Mouse (Mus musculus): ENCODE measurements around the gene Plcb4.
"Not testable (repeated sequence)": the region's sequence is repeated elsewhere in the genome, so short reads cannot be mapped to it uniquely, and the experiment has no call there.

Plcb4 gene

DNA sequence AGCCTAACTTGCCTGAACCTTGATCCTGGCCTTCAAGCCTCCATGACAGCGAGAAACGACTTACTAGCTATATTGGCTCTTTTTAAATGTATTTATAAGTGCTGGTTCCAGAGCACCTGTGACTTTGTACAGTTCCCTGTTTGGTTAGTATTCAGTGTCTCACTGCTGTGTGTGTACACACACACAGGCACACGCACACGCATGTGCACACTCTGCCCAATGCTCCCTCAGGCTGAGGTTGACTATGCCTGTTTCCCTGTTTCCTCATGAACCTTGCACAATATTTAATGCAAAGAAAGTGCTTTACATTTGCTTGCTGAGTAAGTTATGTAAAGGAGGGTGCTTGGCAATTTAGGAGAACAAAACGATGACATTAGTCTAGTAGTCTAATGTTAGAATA, 16.5 kb downstream of the Plcb4 start:
- no peak for DNase-seq (ENCODE audit: low spot score)

DNA sequence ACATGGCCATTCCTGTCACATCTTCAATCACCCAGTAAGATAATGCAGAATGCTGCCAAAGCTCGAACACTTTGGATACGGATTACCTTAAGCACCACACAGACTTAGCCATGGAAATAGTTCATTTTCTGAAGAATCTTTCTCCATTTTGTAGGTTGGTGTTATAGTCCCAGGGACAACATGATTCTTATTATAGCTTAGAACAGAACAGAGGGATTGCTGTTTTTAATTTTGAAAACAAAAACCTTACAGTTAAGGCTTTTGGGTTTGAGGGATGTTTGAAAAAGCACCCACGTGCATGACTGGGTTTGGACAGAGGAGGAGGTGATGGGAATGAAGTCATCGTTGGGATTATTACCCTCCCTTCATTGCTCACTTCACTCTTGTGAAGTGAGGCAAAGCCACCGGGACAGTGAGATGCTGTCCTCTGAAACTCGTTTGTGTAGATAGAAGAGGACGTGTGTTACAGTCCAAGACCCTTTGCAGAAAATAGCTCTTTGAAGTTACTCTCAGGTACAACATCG, 18.2 kb downstream of the Plcb4 start:
- DNase-seq (ENCODE audit: low spot score) = no peak

DNA sequence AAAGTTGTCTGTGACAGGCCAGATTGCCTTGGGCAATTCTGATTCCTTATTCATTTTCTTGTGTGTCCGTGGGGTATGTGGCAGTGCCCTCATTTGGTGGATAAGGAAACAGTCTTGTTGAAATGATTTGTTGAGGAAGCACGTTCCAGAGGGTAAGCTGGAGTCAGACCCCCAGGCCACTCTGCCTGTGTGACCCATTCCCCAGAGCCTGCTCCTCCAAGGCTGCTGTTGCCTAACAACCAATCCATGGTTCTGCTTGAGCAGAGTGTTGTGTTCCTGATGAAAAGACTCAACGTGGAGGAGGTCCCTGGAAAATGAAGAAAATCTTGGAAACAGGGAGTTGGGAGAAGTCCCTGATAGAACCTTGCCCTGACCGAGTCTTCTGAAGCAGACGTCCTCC, 18.8 kb downstream of the Plcb4 start:
- DNase-seq (ENCODE audit: low spot score) = no peak

DNA sequence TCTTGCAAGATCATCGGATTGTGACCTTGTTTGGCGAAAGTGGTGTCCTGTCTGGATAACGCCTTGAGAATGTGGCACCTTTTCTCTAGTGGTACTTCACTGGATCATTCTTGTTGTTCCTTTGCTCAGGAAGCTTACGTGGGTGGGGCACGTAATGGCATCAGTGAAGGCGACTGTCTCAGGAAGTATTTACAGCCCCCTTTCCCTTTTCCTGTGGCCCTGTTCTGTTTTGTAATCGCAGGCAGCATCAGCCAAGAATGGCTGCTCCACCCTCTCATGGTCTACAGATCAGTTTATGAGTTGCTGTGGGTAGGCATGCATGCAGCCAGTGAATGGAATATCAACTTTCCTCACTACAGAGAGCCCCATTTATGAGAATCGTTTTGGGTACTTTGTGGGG, 21.2 kb downstream of the Plcb4 start:
- DNase-seq (ENCODE audit: low spot score) = no peak

DNA sequence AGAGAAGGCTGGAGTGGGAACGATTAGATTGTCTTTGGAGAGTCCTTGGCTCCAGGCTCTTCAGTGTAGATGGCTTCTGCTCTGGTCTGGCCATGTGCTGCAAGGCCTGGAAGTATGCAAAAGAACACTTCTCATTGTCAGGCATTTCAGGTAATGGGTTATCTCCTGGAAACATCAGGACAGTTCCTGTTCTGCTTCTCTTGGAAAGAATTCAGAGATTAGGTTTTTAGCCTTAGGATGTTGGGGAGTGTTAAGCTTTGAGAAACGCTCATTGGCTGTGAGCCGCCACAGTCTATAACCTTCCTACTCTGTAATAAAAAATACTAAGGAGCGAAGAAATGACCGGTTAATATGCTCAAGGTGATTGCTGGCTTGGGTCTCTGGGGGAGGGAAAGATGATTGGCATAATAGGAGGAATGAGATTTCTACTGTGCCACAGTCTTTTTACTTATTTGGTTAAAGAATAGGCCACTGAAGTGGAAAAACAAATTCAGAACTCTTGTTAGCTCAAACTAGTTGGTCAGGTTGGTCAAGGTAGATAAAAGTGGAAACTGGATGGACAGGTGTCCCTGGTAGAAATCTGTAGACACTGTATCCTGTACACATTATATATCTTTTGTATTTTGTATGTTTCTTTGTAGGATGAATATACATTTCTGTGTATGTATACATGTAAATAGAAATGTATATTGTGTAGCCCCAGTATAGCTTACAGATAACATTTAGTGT, 21.8 kb downstream of the Plcb4 start:
- DNase-seq (ENCODE audit: low spot score) = peak; percentile 23

DNA sequence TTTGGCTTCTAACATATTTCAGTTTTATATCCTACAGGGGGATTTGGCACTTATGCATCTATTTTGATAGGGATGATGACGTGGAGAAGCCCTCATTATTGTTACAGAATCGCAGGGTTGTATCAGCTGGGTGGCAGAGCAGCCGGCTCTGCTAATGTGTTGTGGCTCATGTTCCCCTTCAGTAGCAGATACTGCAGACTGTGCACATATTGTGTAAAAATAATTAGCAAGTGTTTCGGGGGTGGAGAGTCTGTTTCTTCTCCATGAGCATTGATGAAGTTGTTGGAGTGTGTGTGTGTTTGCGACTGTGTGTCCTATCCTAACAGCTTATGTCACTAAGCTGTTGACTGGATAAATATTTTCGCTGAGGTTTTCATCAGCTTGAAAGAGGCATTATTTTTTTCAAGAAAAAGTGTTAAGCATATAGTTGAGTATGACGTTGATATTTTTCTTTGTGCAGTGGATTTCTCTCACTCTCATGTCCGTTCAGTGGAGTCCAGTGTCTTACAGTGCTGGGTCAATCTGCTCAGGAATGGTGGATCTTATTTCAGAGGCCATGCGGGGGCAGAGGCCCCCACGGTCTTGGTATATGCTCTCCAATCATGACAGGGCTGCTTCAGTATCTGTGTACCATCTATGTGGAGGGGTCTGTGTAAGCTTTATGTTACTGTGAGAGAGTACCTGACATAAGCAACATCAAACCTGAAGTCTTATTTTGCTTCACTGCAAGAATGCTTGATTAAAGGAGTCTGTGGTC, 25.1 kb downstream of the Plcb4 start:
- DNase-seq (ENCODE audit: low spot score) = no peak

DNA sequence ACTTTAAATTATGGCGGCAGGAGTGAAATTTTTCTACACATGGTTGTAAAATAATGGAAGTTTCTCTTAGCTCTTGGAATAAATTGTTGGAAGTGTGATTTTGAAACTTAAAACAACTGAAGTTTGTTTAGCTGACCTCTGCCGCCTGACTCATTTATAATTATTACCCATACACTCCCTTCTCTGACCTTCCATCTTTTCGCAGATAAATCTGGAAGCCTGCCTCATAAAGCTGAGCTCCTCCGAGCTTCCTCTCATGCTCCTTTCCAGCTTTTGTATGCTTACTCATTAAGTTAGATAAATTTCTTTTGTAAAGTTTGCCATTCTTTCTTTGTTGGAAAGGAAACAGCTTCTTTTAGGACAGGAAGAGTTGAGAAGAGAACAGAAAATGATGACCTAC, 27.9 kb downstream of the Plcb4 start:
- DNase-seq (ENCODE audit: low spot score) = no peak

DNA sequence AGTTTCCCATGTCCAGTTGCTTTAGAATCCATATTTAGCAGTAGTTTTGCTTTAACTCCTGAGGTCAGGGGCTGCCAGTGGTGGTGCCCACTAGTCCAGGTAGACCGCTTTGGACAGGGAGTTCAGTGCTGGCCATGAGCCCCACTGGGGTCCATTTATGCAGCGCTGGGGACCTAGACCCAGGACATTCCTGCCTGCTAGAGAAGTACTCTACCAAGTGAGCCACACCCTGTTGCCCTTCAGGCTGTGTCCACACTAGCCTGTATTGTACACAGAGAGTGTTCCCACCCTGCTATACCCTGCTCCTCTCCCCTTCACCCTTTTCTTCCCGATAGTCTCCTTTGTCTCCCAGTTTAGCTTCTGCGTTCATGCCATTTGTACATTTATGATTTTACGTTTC, 28.8 kb downstream of the Plcb4 start:
- DNase-seq (ENCODE audit: low spot score) = peak; percentile 19

DNA sequence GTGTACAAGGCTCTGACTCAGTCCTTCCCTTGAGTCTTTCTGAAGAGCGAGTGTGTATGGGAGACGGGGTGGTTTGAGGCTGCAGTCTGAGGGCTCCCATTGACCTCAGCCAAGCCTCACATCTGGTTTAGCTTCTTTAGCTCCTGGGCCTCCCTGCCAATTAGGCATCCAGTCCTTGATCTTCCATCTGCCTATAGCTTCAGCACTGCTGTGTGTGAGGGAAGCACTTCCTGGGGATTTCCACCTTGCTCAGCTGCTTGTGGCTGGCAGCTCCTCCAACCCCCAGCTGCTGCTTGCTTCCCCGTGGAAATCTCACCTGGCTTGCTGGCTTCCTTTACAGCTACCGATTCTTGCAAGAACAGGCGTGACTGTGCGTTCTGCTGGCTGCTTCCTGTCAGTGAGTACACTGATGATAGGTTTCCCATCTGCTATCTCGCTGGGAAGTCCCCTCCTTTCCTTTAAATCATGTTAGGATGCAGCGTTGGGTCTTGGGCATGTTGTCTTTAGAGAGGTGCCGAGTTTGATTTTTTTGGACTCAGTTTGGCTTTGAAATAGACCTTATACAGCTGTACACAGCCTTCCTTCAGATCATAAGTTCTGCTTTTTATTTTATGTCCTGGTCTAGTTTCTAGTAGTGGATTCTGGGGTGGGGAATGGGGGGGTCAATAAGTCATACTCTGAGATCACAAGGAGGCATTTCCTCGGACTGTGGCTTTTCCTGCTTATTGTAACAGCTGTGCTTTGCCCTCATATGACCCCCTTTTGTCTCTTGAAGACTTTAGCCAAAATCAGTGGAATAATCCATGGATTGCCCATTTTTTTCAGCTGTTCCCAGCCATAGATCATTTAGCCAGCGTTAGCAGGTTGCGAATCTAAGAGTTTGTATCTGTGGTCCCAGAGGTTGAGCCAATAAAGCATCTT, 34.0 kb downstream of the Plcb4 start:
- peak; percentile 13 for DNase-seq (ENCODE audit: low spot score)

DNA sequence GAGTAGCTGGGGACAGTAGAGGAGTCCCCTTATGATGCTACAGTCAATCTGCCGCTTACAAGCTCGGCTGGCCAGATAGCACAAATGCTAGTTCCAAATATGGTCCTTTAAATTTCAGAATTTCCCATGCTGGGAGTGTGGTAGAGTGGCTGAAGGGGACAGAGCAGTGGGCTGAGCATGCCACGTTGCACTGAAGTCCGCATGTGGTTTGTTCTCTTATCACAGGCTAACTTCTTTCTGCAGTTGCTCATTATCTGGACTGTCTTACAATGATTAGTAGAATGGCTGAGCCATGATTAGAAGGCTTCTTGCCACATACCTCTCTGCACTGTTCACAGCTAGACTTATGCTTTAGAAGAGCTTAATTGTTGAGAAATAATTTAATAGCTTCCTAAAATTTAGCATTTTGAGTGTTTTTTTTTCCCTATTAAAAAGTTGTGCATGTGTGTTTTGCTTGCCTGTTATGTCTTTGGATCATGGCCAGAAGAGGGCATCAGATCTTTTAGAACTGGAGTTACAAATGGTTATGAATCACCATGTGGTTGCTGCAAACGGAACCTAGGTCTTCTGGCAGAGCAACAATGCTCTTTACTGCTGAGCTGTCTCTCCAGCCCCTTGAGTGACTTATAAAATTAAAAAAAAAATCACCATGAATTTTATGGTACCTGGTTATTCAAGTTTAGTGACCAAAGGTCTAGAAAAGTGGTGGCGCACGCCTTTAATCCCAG, 42.0 kb downstream of the Plcb4 start:
- DNase-seq (ENCODE audit: low spot score) = no peak

DNA sequence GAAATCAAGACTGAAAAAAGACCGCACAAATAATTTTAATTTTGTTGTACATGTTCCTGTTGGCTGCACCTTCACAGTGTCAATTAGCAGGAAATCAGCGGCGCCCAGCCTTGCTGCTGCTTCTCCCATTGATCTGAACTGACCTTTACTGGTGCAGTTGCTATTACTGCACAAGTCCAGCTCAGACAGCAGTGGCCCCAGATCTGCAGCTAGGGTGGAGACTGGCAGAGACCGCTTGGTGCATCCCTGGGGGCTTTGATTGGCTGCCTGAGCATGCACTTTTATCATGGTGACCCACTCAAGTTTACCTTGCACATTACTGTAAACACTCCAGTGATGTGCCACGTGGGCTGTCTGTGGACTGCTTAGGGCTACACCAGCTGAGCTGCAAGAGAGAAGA, 45.9 kb downstream of the Plcb4 start:
- DNase-seq (ENCODE audit: low spot score) = no peak

DNA sequence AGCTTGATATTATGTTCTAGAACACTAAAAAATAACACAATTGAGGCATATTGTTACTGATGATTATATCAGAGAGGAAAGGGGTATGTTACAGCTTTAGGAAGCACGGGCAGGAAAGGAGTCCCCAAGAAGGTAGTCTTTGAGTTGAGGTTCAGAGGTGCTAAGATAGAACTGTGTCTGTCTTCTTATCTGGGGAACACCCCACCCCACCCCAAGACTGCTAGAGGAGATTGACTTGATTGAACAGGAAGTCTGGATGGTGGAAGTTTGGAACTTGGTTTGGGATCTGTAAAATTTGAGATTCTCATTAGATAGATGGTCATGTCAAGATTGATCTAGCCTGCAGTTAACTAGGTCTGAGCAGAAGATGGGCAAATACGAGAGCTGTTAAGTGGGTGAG, 48.5 kb downstream of the Plcb4 start:
- no peak for DNase-seq (ENCODE audit: low spot score)

DNA sequence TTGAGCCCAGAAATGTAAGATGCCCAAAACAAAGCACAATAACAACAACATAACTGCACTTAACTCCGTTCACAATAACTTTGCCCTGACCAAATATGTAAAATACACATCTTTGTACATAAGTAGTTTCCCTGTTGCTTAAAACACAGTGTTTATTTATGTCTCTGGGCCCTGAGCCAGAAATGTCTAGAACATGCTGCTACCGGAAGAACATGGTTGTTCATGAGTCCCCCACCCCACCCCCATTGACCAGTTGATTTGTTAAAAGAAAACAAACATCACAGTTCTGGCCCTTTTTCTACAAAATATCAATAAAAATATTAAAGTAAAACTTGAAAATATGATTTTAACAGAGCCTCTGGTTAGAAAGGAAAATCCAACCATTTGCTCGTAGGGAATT, 49.6 kb downstream of the Plcb4 start:
- DNase-seq (ENCODE audit: low spot score) = peak; percentile 38

DNA sequence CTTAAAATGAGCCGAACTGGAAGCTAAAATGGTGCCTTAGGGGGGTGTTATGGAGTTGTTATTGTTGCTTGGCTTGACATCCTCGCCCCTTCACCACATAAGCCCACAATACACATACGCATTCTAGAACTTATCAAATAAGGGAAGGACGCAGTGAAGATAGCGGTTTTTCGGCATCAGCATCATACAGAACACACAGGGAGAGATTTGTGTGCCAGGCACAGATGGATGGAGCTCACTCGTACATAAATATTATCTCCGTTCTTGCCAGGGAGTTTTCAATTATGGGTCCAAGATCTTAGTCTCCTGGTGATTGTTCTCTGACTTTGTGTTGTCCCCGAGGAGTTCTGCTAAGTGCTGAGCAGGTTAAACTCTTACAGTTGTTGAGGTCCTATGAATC, 50.0 kb downstream of the Plcb4 start:
- no peak for DNase-seq (ENCODE audit: low spot score)

DNA sequence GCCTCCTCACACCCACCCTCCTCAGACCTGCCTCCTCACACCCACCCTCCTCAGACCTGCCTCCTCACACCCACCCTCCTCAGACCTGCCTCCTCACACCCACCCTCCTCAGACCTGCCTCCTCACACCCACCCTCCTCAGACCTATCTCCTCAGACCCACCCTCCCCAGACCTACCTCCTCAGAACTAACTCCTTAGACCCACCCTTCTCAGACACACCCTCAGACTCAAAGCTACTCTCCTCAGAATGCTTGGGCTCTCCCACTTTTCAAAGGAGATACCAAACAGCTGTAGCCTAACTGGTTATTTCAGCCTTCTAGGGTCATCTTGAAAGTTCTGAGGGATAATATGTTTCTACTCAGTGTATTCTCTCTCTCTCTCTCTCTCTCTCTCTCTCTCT, 50.9 kb downstream of the Plcb4 start:
- not testable (repeated sequence) for DNase-seq (ENCODE audit: low spot score)

DNA sequence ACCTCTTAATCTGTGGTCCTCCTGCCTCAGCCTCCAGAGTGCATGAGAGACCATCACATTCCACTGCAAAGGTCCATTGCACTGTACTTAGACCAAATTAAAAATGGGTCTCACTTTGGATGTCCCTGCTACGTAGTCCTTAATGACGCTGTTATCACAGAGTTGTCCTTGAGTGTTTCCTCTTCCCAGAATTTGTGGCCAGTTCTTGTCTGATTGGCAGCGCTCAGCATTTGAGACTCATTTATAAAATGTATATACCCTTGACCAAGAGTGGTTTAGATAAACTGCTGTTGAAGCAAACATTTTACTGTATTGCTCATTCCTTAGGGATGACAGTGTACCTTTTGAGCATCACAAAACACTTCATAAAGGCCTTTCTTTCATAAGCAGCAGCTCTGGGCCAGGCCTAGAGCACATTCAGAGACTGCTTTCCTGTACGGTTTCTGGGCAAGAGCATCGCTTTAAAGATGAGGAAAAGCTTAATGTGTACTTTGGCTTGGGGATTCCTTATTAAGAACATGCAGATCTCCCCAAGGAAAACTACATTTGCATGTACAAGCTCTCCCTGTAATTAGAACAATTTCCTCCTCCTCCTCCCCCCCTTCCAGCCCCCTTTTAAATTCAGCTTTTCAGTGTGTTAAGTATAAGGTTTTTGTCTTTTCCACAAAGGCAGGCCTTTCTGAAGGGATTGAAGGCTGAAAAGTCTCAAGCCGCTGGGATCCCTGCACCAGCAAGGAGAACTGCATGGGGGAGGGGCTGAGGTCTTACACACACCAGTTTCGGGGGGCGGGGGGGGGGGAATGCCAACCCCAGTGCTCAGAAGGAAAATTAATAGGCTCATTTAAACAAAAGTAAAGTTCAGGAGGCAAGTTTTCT, 52.5 kb downstream of the Plcb4 start:
- no peak for DNase-seq (ENCODE audit: low spot score)

DNA sequence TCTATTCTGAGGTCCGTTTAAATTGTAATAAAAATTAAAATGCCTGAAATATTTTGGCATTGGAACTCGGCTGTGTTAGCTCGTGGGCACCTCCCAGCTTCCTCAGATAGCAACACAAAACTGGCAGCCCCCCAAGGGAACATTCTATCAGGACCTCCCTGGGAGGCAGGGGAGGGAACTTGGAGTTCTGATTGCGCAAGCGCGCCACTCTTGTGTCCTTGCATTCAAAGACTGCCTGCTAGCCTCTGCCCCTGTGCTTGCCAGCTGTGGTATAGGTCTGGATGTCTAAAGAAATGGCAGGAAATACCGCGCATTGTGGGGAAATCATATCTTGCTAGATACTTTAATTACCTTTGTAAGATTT, 53.1 kb downstream of the Plcb4 start:
- peak; percentile 87 for DNase-seq (ENCODE audit: low spot score)

DNA sequence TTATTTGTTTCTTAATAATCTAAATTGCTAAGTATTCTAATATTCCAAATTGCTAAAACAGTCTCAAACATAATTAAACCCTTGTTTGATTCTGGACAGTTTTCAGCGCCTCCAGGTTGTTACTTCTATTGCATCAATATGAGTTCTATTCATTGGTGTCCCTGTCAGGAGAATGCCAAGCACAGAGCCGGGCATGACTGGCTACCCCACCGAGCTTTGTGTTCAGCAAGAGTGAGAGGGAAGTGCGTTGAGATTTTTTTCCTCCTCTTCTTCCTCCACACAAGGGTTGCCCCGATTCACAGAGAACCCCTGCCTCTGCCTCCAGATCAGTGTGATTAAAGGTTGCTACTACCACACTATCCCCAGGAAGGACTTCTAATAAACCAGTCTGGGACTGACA, 53.5 kb downstream of the Plcb4 start:
- DNase-seq (ENCODE audit: low spot score) = no peak

DNA sequence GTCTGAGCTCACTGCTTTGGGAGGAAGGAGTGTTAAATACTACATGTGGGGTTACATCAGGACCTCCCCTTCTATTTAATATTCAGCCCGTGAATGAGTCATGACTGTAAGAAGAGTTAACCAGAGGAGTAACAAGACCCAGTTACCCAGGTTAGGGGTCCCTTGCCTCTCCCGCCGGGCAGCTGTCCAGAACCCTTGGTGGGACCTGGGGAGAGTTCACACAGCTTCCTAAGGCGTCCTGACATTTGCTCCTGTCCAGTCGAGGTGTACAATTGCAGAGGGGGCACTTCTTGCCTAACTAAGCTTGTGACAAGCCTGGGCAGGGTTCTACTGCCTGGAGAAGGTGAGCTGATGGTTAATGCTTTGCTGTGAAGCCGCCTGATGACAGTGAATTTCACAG, 54.1 kb downstream of the Plcb4 start:
- no peak for DNase-seq (ENCODE audit: low spot score)

DNA sequence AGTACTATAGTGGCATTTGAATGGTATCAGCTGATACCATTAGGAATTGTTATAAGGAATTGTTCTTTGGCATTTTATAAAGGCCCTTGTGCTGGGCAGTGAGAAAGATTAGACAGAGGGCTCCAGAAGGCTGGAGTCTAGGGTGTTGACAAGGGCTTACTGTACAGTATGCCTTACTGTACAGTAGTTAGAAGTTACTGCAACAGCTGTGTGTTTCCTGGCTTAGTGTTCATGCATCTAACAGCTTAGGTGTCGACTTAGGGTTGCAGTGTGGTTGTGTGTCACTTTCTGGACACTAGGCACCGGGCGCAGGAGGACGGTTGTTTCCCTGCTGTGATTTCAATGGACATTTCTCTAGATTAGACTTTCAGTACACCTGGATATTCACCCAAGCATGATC, 57.4 kb downstream of the Plcb4 start:
- DNase-seq (ENCODE audit: low spot score) = no peak
